Mouse (Mus musculus): ENCODE measurements at regions not wholly inside any gene's neighbourhood (a gene's known extent, or its start where the extent isn't known, plus 50 kb on each side); places are given as distances from the start of the nearest gene placed in this dataset.

DNA sequence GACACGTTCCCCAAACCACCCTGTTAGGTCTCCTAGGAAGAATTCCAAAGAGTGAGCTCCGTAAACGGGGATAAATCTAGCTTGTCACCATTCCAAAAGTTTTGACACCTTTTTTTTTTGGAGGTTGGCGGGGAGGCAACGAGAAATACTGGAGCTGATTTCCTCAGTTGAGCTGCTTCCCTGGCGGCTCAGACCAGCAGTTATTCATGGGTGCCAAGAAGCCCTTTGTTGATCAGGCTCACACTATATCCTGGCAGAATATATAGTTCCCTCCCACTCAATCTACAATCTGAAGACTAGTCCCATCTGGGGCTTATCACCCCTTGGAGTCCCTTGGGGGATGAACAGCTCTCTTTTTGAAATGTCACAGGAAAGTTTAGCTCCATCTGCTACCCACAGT, 77.5 kb upstream of the Tiam2 start:
- Histone ChIP-seq H3K27ac (peak overlapping the region; percentile 86), H3K4me2 (no peak overlapping the region), H3K4me1 (peaks cover 75% of the 10 kb centered on the region), H3K27me3 (no peaks in the 10 kb centered on the region), H3K9me3 (replicated peaks) (no peaks in the 10 kb centered on the region), H3K4me3 (no peak overlapping the region), H3K36me3 (ENCODE audit: poor library complexity, severe bottlenecking) (0 out of 2 replicates have a peak, but pooled peaks cover 3% of the 10 kb centered on the region), H3K9ac (no peak overlapping the region; the same call in 1 of the 2 replicates)
- ATAC-seq: peak; percentile 90
- 63% methylated on average over 6 of the region's 6 CpGs for WGBS

DNA sequence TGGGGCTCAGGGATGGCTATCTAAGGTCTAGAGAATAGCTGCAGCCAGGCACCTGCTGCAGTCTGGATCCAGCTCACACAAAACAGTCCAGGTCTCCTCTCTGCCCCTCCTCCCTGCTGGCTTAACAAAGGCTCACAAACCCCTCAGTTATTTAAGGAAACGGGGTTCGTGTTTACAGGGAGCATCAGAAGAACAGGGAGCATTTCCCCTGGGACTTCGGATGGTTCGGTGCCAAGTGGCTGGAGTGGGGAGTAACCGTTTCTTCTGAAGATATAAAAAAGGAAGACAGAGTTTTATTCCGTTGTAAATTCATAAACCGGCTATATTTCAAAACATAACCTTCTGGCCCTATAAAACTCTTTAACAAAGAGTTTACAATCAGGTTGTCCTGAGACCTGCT, 77.1 kb upstream of the Tiam2 start:
- H3K4me3 ChIP-seq: no peak overlapping the region
- ATAC-seq: no peak
- H3K4me1 ChIP-seq: peaks cover 75% of the 10 kb centered on the region
- no peaks in the 10 kb centered on the region for H3K9me3 ChIP-seq (replicated peaks)
- no peak overlapping the region for H3K4me2 ChIP-seq
- H3K27me3 ChIP-seq: no peaks in the 10 kb centered on the region
- peak overlapping the region; percentile 23; the same call in 1 of the 2 replicates for H3K9ac ChIP-seq
- 74% methylated on average over 7 of the region's 7 CpGs for WGBS
- H3K27ac ChIP-seq: peak overlapping the region; percentile 86
- 0 out of 2 replicates have a peak, but pooled peaks cover 3% of the 10 kb centered on the region for H3K36me3 ChIP-seq (ENCODE audit: poor library complexity, severe bottlenecking)

DNA sequence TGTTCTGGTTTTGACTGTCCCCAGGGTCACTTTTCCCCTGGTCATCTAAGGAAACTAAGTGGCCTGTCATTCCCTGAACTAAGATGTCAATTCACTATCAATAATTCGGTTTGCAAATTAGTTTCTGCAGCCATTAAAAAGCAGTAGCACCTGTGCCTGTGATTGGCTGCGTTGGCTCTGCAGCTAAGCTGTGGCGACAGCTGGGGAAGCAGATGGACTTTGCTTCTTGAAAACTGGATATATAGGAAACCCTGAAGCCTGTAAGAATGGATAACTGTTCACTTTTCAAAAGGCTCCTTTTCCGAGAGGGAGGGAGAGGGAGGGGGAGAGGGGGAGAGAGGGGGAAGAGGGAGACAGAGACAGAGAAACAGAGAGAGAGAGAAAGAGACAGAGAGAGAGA, 75.2 kb upstream of the Tiam2 start:
- no peak overlapping the region for H3K4me3 ChIP-seq
- 63% methylated on average over 4 of the region's 4 CpGs for WGBS
- no peak overlapping the region for H3K4me2 ChIP-seq
- peak overlapping the region; percentile 86 for H3K27ac ChIP-seq
- H3K9me3 ChIP-seq (replicated peaks): no peaks in the 10 kb centered on the region
- no peak overlapping the region for H3K9ac ChIP-seq
- H3K36me3 ChIP-seq (ENCODE audit: poor library complexity, severe bottlenecking): 0 out of 2 replicates have a peak, but pooled peaks cover 4% of the 10 kb centered on the region
- ATAC-seq: no peak
- peaks cover 57% of the 10 kb centered on the region for H3K4me1 ChIP-seq
- no peaks in the 10 kb centered on the region for H3K27me3 ChIP-seq

DNA sequence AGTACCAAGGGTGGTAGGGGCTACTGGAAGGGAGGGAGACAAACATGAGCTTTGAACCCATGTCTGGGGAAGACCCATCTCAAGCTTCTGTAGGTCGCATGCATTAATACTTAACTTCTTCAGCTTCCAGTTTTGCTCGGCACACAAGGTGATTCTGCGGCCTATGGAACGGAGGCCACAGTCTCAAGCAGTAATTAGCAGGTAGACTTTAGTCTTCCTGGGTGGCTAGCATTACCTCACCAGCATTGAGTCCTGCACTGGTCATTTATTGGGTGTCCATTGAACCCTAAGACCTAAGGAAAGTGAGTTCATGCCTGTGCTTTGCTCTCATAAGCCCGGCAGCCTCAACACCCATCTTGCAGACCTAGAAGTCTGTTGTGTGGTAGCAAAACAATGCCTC, 74.4 kb upstream of the Tiam2 start:
- no peaks in the 10 kb centered on the region for H3K9me3 ChIP-seq (replicated peaks)
- WGBS: 95% methylated on average over 5 of the region's 5 CpGs
- H3K4me1 ChIP-seq: peaks cover 49% of the 10 kb centered on the region

DNA sequence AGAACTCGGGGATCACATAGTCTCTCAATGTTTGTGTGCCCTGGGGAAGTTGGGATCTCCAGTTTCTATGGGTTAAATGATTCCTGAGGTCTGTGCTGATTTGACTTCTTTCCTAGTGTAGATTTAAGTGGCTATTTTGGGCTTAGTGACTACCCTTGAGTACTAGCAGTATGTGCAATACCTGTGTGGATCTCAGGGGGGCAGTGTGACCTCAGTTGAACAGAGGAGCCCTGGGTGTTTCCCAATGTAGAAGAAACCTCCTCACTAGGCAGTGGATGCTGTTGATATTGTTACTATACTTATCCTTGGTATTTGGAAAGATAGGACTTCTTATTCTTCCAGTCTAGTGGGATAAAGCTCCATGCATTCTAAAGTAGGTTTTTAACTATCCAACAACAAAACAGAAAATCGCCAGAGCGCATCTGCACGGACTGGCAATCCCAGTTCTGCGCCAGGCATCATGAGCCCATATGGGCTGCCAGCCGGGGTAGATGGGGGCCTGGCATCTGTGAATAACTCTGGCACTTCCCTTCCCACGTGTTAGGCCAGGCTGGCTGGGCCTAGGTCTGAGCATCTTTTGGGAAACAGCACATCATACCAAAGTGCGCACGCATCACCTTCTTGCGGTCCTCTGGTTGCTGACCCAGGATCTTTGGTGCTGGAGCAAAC, 72.7 kb upstream of the Tiam2 start:
- peaks cover 47% of the 10 kb centered on the region for H3K4me1 ChIP-seq
- peak; percentile 52; the same call in 1 of the 2 replicates for ATAC-seq
- no peak overlapping the region for H3K9ac ChIP-seq
- peak overlapping the region; percentile 74 for H3K27ac ChIP-seq
- H3K4me2 ChIP-seq: no peak overlapping the region
- no peaks in the 10 kb centered on the region for H3K9me3 ChIP-seq (replicated peaks)
- H3K4me3 ChIP-seq: no peak overlapping the region
- WGBS: 84% methylated on average over 10 of the region's 10 CpGs
- no peaks in the 10 kb centered on the region for H3K27me3 ChIP-seq
- 0 out of 2 replicates have a peak, but pooled peaks cover 8% of the 10 kb centered on the region for H3K36me3 ChIP-seq (ENCODE audit: poor library complexity, severe bottlenecking)

More for the DNA sequence above, 74.4 kb upstream of the Tiam2 start:
- Histone ChIP-seq H3K27ac (peak overlapping the region; percentile 59; the same call in 1 of the 2 replicates), H3K36me3 (ENCODE audit: poor library complexity, severe bottlenecking) (0 out of 2 replicates have a peak, but pooled peaks cover 8% of the 10 kb centered on the region), H3K4me3 (no peak overlapping the region), H3K27me3 (no peaks in the 10 kb centered on the region), H3K9ac (no peak overlapping the region), H3K4me2 (no peak overlapping the region)
- no peak for ATAC-seq

DNA sequence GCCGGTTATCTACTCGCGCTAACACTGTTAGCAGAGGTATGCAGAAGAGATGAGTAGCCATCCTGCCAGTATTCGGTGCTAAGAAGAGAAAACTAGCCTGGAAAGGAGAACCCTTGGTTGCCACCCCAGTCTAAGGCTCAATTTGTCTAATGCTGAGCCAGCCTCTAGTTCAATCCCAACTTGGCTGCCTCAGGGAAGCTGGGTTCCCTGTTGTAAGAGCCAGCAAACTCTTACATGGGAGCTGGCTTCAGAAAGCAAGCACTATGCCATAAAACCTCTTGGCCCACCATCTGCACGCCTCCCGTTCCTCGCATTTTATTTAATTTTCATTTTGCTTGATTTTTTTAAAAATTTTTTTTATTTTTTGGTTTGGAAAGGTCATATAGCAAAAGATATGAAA, 69.6 kb upstream of the Tiam2 start:
- peaks cover 33% of the 10 kb centered on the region for H3K4me1 ChIP-seq
- H3K27ac ChIP-seq: peak overlapping the region; percentile 57
- no peaks in the 10 kb centered on the region for H3K9me3 ChIP-seq (replicated peaks)
- 0 out of 2 replicates have a peak, but pooled peaks cover 5% of the 10 kb centered on the region for H3K36me3 ChIP-seq (ENCODE audit: poor library complexity, severe bottlenecking)
- no peak overlapping the region for H3K4me2 ChIP-seq
- no peak overlapping the region for H3K9ac ChIP-seq
- H3K4me3 ChIP-seq: no peak overlapping the region
- WGBS: 92% methylated on average over 7 of the region's 7 CpGs
- no peaks in the 10 kb centered on the region for H3K27me3 ChIP-seq
- ATAC-seq: peak; percentile 14; the same call in 1 of the 2 replicates

DNA sequence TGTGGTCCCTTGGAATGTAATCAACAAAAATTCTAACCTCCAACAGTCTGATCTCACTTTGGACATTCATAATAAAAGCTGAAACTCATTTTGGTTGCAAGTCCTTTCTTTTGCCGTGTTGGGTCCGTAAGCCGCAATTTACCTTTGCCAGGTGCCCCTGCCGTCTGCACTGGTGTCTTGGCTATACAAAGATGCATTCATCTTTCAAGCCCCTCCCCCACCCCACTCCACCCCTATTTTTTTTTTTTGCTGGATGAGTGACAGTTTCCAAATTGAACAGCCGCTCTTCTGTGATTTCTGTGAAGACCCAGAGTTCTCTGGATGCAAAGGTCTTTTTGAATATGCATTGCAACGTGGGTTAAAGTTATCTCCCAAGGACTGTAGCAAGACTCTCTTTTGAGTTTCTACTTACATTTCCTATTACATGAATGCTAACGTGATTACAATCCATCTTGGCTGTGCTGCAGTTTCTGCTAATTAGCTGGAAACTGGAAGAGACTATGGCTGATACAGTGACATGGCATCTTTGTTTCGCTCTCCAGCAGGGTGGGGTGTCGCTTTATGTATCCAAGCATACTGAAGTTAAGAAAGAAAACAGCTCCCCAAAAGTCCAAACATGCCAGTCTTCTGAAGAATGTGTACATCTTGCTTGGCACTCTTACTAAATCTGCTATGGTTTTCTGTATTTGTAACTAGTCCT, 67.4 kb upstream of the Tiam2 start:
- H3K4me1 ChIP-seq: peaks cover 26% of the 10 kb centered on the region
- H3K4me3 ChIP-seq: no peak overlapping the region
- no peak overlapping the region for H3K9ac ChIP-seq
- H3K36me3 ChIP-seq (ENCODE audit: poor library complexity, severe bottlenecking): 0 out of 2 replicates have a peak, but pooled peaks cover 5% of the 10 kb centered on the region
- no peaks in the 10 kb centered on the region for H3K27me3 ChIP-seq
- peak overlapping the region; percentile 44; the same call in 1 of the 2 replicates for H3K27ac ChIP-seq
- WGBS: 41% methylated on average over 9 of the region's 9 CpGs
- no peak overlapping the region for H3K4me2 ChIP-seq
- peak; percentile 75 for ATAC-seq
- no peaks in the 10 kb centered on the region for H3K9me3 ChIP-seq (replicated peaks)

DNA sequence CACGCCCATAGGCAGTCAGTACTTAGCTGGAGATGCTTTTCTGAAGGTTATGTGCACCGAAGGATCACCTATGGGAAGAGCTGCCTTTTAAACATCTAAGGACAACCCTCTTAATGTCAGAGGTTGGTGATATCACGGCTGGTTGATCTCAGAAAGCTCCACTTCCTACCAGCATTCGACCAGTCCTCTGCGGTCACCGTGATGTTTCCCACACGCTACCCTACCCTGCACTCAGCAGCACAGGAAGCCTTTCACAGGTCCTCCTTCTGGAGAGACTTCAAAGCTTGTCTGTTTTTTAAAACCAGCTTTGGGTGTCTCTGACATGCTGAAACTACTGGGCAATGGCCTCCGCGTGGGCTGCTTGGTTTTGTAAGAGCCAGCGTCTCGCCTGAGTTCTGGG, 65.6 kb upstream of the Tiam2 start:
- Histone ChIP-seq H3K9ac (no peak overlapping the region), H3K27me3 (no peaks in the 10 kb centered on the region), H3K27ac (no peak overlapping the region), H3K4me3 (no peak overlapping the region), H3K4me1 (peaks cover 26% of the 10 kb centered on the region), H3K36me3 (ENCODE audit: poor library complexity, severe bottlenecking) (0 out of 2 replicates have a peak, but pooled peaks cover 5% of the 10 kb centered on the region), H3K4me2 (no peak overlapping the region), H3K9me3 (replicated peaks) (no peaks in the 10 kb centered on the region)
- no peak for ATAC-seq
- 94% methylated on average over 11 of the region's 11 CpGs for WGBS

DNA sequence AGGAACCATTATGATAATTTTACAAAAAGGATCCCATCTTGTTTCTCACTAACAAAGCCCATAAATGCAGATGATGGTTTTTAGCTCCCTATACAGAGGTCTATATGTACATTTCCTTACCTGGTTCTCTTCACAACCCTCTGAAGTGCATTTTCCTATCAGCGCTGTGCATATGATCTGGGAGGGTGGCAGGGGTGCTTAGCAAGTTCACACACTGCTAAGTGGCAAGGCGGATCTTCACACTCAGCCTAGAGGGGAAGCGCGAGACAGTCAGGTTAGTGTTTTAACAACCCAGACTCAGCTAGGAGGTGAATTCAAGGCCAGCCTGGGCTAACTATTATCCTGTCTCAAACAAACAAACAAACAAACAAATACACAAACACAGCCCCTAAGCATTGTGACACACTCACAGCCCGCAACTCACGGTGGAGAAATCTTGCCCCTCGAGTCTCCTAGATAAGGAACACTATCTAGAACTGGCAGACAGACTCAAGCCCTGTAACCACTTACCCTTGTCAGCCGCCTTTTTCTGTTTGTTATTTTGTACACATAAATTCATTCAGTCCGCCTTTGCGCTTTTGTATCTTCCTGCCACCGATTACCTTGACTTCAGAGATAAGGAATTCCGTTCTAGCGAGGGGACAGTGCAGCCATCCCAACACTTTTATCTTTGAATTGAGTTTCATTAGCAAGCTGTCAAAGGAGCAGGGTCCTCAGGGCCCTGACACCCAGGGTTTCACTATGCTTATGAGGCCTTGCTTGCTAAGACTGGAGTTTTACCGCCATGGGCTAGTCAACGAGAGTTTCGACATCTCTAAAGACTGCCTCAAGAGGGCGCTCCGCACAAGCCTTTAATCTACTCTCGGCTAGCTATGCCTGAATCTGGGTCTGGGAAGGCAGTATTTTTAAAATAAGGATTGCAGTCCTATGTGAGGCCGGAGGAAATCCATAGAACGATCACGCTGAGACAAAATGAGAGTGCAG, 53.0 kb upstream of the Tiam2 start:
- no peaks in the 10 kb centered on the region for H3K36me3 ChIP-seq (ENCODE audit: poor library complexity, severe bottlenecking)
- H3K4me1 ChIP-seq: peaks cover 26% of the 10 kb centered on the region
- WGBS: 49% methylated on average over 22 of the region's 22 CpGs
- H3K27me3 ChIP-seq: no peaks in the 10 kb centered on the region
- no peak overlapping the region for H3K27ac ChIP-seq
- H3K4me3 ChIP-seq: no peak overlapping the region
- H3K9ac ChIP-seq: no peak overlapping the region
- no peaks in the 10 kb centered on the region for H3K9me3 ChIP-seq (replicated peaks)
- no peak overlapping the region for H3K4me2 ChIP-seq
- peak; percentile 76 for ATAC-seq

DNA sequence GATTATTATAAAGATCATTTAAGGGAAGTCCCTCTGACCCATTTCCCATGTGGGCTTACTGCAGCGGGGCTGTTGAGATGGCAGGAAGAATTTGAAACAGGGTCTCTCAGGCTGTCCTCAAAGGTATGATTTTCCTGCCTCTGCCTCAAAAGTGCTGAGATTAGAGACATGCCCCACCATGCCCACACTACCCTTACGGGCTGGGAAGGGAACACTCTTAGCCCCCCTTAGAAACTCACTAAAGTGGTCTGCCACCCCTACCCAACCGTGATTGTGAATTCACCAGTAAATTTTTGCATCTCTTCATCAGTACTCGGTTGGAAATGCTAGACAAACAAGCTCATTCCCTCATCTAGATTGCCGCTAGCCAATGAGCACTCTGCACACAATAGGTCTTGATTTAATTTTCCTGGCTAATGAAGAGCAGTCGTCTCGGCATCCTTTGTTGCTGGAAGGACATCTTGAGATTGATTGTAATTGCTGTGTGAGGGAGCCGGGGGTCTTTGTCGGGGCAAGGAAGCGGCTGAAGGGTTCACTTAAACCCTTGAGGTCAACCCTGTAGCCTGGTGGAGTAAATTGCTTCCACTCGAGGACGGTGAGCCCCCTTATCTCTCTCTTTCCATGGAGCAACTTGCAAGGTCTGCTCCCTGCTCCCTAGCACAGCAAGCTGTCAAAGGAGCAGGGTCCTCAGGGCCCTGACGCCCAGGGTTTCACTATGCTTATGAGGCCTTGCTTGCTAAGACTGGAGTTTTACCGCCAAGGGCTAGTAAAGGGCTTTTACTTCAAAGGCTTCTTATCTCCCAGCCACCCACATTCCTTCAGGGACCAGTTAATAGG, 51.7 kb upstream of the Tiam2 start:
- Histone ChIP-seq H3K9ac (0 out of 2 replicates have a peak overlapping the region, but pooled peaks have one; percentile 27), H3K9me3 (replicated peaks) (no peaks in the 10 kb centered on the region), H3K27me3 (no peaks in the 10 kb centered on the region), H3K27ac (peak overlapping the region; percentile 57), H3K36me3 (ENCODE audit: poor library complexity, severe bottlenecking) (no peaks in the 10 kb centered on the region), H3K4me3 (no peak overlapping the region), H3K4me1 (peaks cover 26% of the 10 kb centered on the region), H3K4me2 (no peak overlapping the region; the same call in 1 of the 2 replicates)
- WGBS: 6% methylated on average over 14 of the region's 14 CpGs
- ATAC-seq: peak; percentile 44

Measured in forebrain, embryonic 13.5 days (tissue).